Mouse (Mus musculus) G1E (cell line): ENCODE results near the gene Ppp1r2. TPM values are rescaled to one million over a fixed set of nuclear protein-coding genes. Genes with fewer than 3 reads are reported as not detected.

Experiments
- ATAC-seq: 2 replicates; pipeline ENCODE4 v1.8.0; 2016; ENCODE audit warnings: mild to moderate bottlenecking; ENCODE audit not compliant: insufficient number of reproducible peaks, poor library complexity, low FRiP score, severe bottlenecking; ENCODE audit errors: extremely low read depth
- DNase-seq: peaks from one replicate; pipeline ENCODE4 v3.0.0; 2012; ENCODE audit warnings: low spot score
- H3K27me3 ChIP-seq: 2 replicates; pipeline ENCODE4 v1.6.1; 2012; ENCODE audit warnings: mild to moderate bottlenecking, low read length, inconsistent platforms; ENCODE audit not compliant: insufficient read depth
- H3K36me3 ChIP-seq: replicated peaks from 2 replicates; pipeline ENCODE3; 2012; ENCODE audit warnings: mild to moderate bottlenecking, inconsistent platforms
- H3K4me1 ChIP-seq: 2 replicates; pipeline ENCODE4 v1.6.1; 2012; ENCODE audit warnings: low read depth, low read length, inconsistent platforms, mixed read lengths; ENCODE audit not compliant: insufficient read depth
- H3K4me3 ChIP-seq: 2 replicates; pipeline ENCODE4 v1.5.1; 2012; ENCODE audit warnings: low read depth, mild to moderate bottlenecking, inconsistent platforms, low read length, moderate library complexity, mixed read lengths
- H3K9me3 ChIP-seq: replicated peaks from 2 replicates; pipeline ENCODE4 v1.6.1; 2012; ENCODE audit warnings: inconsistent platforms
- CTCF ChIP-seq: IDR thresholded peaks from 2 replicates; pipeline ENCODE4 v1.5.1; 2012; ENCODE audit warnings: low read depth, low read length, inconsistent platforms, mixed read lengths
- GATA1 ChIP-seq: IDR thresholded peaks from 2 replicates; pipeline ENCODE4 v1.6.1; 2012; ENCODE audit warnings: borderline replicate concordance, low read length, inconsistent platforms, mixed read lengths
- GATA2 ChIP-seq: IDR thresholded peaks from 2 replicates; pipeline ENCODE4 v1.6.1; 2012; ENCODE audit warnings: low read depth, low read length, inconsistent platforms, borderline replicate concordance
- POLR2AphosphoS5 ChIP-seq: IDR thresholded peaks from 2 replicates; pipeline ENCODE4 v1.6.1; 2012; ENCODE audit warnings: low read depth, low read length, inconsistent platforms; ENCODE audit not compliant: insufficient replicate concordance
- TAL1 ChIP-seq: conservative IDR thresholded peaks from 2 replicates; pipeline ENCODE4 v1.6.1; 2012; ENCODE audit warnings: low read depth, low read length, inconsistent platforms, mixed read lengths
- polyA plus RNA-seq: library from polyadenylated mRNA; stranded (reverse); fragments of >175 nt; gene quantifications from 2 replicates; pipeline ENCODE4 v1.2.3, GENCODE M21; 2012
- total RNA-seq, 2 experiments: library from RNA; stranded (forward) in 1 of 2; stranded (reverse) in 1 of 2; fragments of 200-1000 nt in 1 of 2; fragments of >200 nt in 1 of 2; fragmentation: Nextera tagmentation in 1 of 2; gene quantifications; 2 replicates each; pipeline ENCODE4 v1.2.3; 2014 to 2017

Gene Ppp1r2
- total and polyA plus RNA-seq, 3 experiments, result 38.2 to 76.2 (median 45.3) TPM

- Histone ChIP-seq H3K36me3 (no peaks in the 10 kb centered on the region), H3K9me3 (no peaks in the 10 kb centered on the region), H3K4me1 (no peaks in the 10 kb centered on the region), H3K4me3 (no peak overlapping the region), H3K27me3 (peaks cover 10% of the 10 kb centered on the region)
- ATAC-seq (no peak), DNase-seq (no peak)
- TF ChIP-seq POLR2AphosphoS5 (no peak), GATA2 (no peak), GATA1 (no peak), TAL1 (no peak), CTCF (no peak)
Observed at GRCm38 (mm10) chr16:31315294-31315693, 40.2 kb upstream of the Ppp1r2 start.

- Histone ChIP-seq H3K27me3 (peaks cover 10% of the 10 kb centered on the region), H3K9me3 (no peaks in the 10 kb centered on the region), H3K36me3 (no peaks in the 10 kb centered on the region), H3K4me1 (no peaks in the 10 kb centered on the region), H3K4me3 (no peak within 1 kb of the TSS)
- DNase-seq (no peak), ATAC-seq (no peak)
- no peak for TF ChIP-seq GATA2
- no peak for TF ChIP-seq GATA1
- TF ChIP-seq TAL1, result no peak
- no peak for TF ChIP-seq POLR2AphosphoS5
- TF ChIP-seq CTCF, result no peak
Observed at GRCm38 (mm10) chr16:31314497-31315233, 39.6 kb upstream of the Ppp1r2 start, which contains the start of gene Apod. Apod (minus strand) TSS chr16:31314808.

GRCm38 (mm10) chr16:31313611-31314010, 38.5 kb upstream of the Ppp1r2 start:
- Histone ChIP-seq H3K4me3 (no peak overlapping the region), H3K4me1 (no peaks in the 10 kb centered on the region), H3K27me3 (peaks cover 10% of the 10 kb centered on the region), H3K36me3 (no peaks in the 10 kb centered on the region), H3K9me3 (no peaks in the 10 kb centered on the region)
- DNase-seq (no peak), ATAC-seq (no peak)
- TF ChIP-seq TAL1 (no peak), GATA2 (no peak), GATA1 (no peak), POLR2AphosphoS5 (no peak), CTCF (no peak)

DNA sequence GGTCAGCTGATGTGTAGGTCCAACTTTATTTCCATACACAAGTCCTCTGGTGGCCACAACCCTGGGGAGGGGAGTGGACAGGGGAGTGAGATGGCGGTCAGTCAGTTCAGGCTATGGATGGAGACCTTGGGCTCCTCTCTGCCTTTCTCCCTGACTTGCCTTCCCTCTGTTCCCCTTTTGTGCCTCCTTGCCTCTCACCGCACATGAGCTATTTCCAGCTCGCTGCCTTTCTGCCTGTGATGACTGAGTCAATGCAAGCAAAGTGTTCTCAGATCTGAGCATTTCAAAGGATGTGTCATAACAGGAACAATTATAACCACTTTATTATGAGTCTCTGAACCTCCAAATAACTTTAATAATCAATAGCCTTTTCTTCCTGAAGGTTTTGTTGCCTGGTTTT, 37.2 kb upstream of the Ppp1r2 start:
- no peak for TF ChIP-seq GATA1
- TF ChIP-seq GATA2, result no peak
- no peak for TF ChIP-seq CTCF
- TF ChIP-seq POLR2AphosphoS5, result no peak
- TF ChIP-seq TAL1, result no peak
- H3K27me3 ChIP-seq, result peaks cover 10% of the 10 kb centered on the region
- DNase-seq (no peak), ATAC-seq (no peak)
- H3K36me3 ChIP-seq, result no peaks in the 10 kb centered on the region
- H3K9me3 ChIP-seq, result no peaks in the 10 kb centered on the region
- H3K4me3 ChIP-seq, result no peak overlapping the region
- H3K4me1 ChIP-seq, result no peaks in the 10 kb centered on the region

GRCm38 (mm10) chr16:31305199-31305919, 30.3 kb upstream of the Ppp1r2 start:
- no peak for TF ChIP-seq GATA1
- no peak for TF ChIP-seq TAL1
- TF ChIP-seq CTCF, result no peak
- no peak for TF ChIP-seq GATA2
- TF ChIP-seq POLR2AphosphoS5, result no peak
- ATAC-seq, result no peak
- no peaks in the 10 kb centered on the region for H3K9me3 ChIP-seq
- no peak overlapping the region for H3K4me3 ChIP-seq
- H3K27me3 ChIP-seq, result peaks cover 10% of the 10 kb centered on the region
- H3K4me1 ChIP-seq, result no peaks in the 10 kb centered on the region
- no peaks in the 10 kb centered on the region for H3K36me3 ChIP-seq
- DNase-seq, result no peak

DNA sequence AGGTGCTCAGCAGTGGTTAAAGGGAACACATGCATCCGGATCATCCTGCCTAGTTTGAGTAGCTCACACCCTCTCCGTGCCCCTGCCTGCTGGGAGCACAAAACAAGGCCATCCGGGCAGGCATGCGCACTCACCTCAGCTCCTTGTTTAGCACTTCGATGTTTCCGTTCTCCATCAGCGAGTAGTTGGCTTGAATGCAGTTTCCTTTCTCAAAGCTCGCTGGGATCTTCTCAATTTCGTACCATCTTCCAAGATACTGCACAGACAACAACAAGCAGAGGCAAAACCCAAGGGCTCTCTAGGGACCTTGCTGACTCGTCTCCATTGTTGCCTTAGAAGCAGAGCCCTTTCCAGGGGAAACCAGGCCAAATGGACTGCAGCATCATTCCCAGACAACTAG, 28.2 kb upstream of the Ppp1r2 start:
- DNase-seq (no peak), ATAC-seq (no peak)
- H3K27me3 ChIP-seq, result peaks cover 23% of the 10 kb centered on the region
- no peaks in the 10 kb centered on the region for H3K4me1 ChIP-seq
- TF ChIP-seq GATA1, result no peak
- no peak overlapping the region for H3K4me3 ChIP-seq
- H3K9me3 ChIP-seq, result no peaks in the 10 kb centered on the region
- H3K36me3 ChIP-seq, result no peaks in the 10 kb centered on the region
